Mouse (Mus musculus) liver, embryonic 14.5 days (tissue): ENCODE measurements around the gene Btbd6. TPM values are rescaled to one million over a fixed set of nuclear protein-coding genes. Genes with fewer than 3 reads are reported as not detected.

Experiments
- ATAC-seq: fragments of 200-750 bp; cut with Nextera tagmentation; 2 replicates; pipeline ENCODE4 v1.8.0; 2017; ENCODE audit warnings: moderate number of reproducible peaks, mild to moderate bottlenecking, moderate library complexity; ENCODE audit not compliant: insufficient read depth
- DNase-seq, 3 experiments: peaks; one replicate each; pipeline ENCODE4 v3.0.0-alpha.2; 2012 to 2013; ENCODE audit warnings: low read depth in 3 of 3, low spot score in 3 of 3
- H3K27ac ChIP-seq: fragments of 300-500 bp; sonication (generic); 2 replicates; pipeline ENCODE4 v1.5.1; 2014; ENCODE audit warnings: moderate library complexity, mild to moderate bottlenecking, control low read depth, inconsistent platforms
- H3K27me3 ChIP-seq: fragments of 300-500 bp; sonication (generic); 2 replicates; pipeline ENCODE4 v1.6.1; 2014; ENCODE audit warnings: mild to moderate bottlenecking, low read length, moderate library complexity; ENCODE audit not compliant: control insufficient read depth, insufficient read depth
- H3K36me3 ChIP-seq: fragments of 300-500 bp; sonication (generic); replicated peaks from 2 replicates; pipeline ENCODE4 v1.6.1; 2014; ENCODE audit warnings: low read depth; ENCODE audit not compliant: control insufficient read depth, insufficient read depth
- H3K4me1 ChIP-seq, 2 experiments: fragments of 200-500 bp in 1 of 2; fragments of 300-500 bp in 1 of 2; sonication (generic) in 1 of 2; replicated peaks; 2 replicates each; pipeline ENCODE4 v1.6.1; 2012 to 2014; ENCODE audit warnings: antibody characterized with exemption in 1 of 2, inconsistent platforms in 1 of 2, low read length in 1 of 2; ENCODE audit not compliant: control insufficient read depth in 2 of 2, insufficient read depth in 2 of 2
- H3K4me2 ChIP-seq: fragments of 300-500 bp; sonication (generic); 2 replicates; pipeline ENCODE4 v1.6.1; 2014; ENCODE audit warnings: low read depth, mild to moderate bottlenecking, control low read depth, moderate library complexity
- H3K4me3 ChIP-seq, 2 experiments: fragments of 200-500 bp in 1 of 2; fragments of 300-500 bp in 1 of 2; sonication (generic) in 1 of 2; 2 replicates each; pipeline ENCODE4 v1.5.1; 2012 to 2014; ENCODE audit warnings: low read depth in 2 of 2, low read length in 2 of 2, mild to moderate bottlenecking in 2 of 2, control low read depth in 1 of 2, inconsistent platforms in 1 of 2, moderate library complexity in 1 of 2; ENCODE audit not compliant: insufficient read depth in 1 of 2
- H3K9ac ChIP-seq: fragments of 300-500 bp; sonication (generic); replicated peaks from 2 replicates; pipeline ENCODE4 v1.6.1; 2014; ENCODE audit warnings: mild to moderate bottlenecking, control low read depth, moderate library complexity
- H3K9me3 ChIP-seq: fragments of 300-500 bp; sonication (generic); 2 replicates; pipeline ENCODE4 v1.6.1; 2016; ENCODE audit warnings: low read length, mixed read lengths; ENCODE audit not compliant: control insufficient read depth
- CTCF ChIP-seq: IDR thresholded peaks from 2 replicates; pipeline ENCODE4 v1.5.1; 2016; ENCODE audit warnings: antibody characterized with exemption, low read depth, control low read depth
- EP300 ChIP-seq: IDR thresholded peaks from 2 replicates; pipeline ENCODE4 v1.6.1; 2016; ENCODE audit warnings: antibody characterized with exemption, low read depth
- WGBS: fragments of 180-500 bp; shearing (Covaris S2); extraction: QIAGEN DNeasy Blood & Tissue Kit; methylation state at CpG from one replicate; pipeline ENCODE4 v1.1.7; 2014; ENCODE audit not compliant: insufficient replicate concordance; 5-methylcytosine and 5-hydroxymethylcytosine counted together
- polyA plus RNA-seq, 2 experiments: library from polyadenylated mRNA; depleted of rRNA in 1 of 2; stranded (reverse) in 1 of 2; unstranded in 1 of 2; fragments of >200 nt; fragmentation: Nextera tagmentation in 1 of 2; extraction: Ambion mirVana in 1 of 2; gene quantifications; 2 replicates each; pipeline versions ENCODE4 v1.2.1 to v1.2.3; 2012 to 2014

Btbd6 gene
- polyA plus RNA-seq (2012; rRNA removed) (4.1 and 5.5 TPM in 2 replicates), polyA plus RNA-seq (2014; fragmentation: Nextera tagmentation; extraction: Ambion mirVana) (3.3 and 4.6 TPM in 2 replicates)

DNA sequence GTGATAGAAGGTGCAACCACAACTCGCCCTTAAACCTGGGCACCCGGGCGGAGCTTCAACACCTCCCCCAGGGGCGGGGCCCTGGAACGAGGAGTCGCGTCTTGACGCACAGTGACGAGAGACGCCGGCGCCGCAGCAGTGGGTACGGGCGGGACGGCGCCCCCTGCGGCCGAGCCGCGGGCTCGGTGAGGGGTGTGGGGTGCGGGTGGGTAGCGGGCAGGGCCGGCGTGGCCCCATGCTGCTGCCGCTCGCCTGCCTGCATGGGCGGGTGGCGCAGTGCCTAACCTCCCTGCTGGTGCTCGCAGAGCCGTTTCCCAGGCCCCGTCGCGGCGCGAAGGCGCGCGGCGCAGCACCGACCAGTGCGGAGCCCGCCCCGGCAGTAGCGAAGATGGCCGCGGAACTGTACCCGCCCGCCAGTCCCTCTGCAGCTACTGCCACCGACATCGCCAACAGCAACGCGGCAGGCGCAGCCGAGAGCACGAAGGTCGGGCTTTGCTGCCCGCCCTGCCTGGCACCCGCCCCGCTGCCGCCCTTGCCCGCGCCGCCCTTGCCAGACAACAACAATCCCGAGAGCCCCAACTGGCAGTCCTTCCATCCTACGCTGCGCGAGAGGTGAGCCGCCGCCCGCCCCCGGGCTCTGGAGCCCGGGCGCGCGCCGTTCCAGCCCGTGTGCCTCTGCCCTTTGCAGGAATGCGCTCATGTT is at the start of gene Btbd6:
Gene Btbd6, plus strand, starts transcription at position 112 of the 703 bp plus-strand sequence.
- ATAC-seq, result peak; percentile 92
- Histone ChIP-seq H3K36me3 (peaks cover 25% of the 10 kb centered on the region), H3K4me1 (peaks cover 0 to 3% of the 10 kb centered on the region in 2 experiments; a peak in 1 of 4 replicates), H3K9ac (peak within 1 kb of the TSS; percentile 56), H3K27me3 (no peaks in the 10 kb centered on the region), H3K4me2 (peak within 1 kb of the TSS; percentile 64), H3K9me3 (no peaks in the 10 kb centered on the region), H3K4me3 (peak within 1 kb of the TSS; percentile 63 to 69), H3K27ac (no peak within 1 kb of the TSS; the same call in 1 of the 2 replicates)
- TF ChIP-seq EP300, result no peak
- TF ChIP-seq CTCF, result peak; percentile 45
- DNase-seq, result peak; percentile 59 to 66 (median 64)
- WGBS, result under 1% methylated on average over 78 of the region's 80 CpGs

DNA sequence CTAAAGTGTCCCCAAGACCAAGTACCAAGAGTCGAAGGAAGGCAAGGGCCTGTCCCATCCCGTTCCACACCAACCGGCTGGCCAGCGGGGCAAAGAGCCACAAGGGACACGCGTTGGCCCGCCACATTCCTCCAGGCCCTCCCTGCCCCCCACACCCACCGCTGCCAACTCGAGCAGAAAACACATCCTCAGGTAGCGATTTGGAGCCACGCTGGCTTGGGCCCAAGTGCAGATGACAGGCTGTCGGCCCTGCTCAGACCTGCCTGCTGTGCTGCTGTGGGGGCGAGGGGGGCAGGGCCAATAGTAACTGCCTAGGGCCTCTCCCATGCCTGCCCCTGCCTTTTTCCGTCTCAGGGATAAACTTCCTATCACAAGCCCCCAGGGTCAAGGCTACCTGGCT is 49.0 kb upstream of the Btbd6 start:
- H3K4me3 ChIP-seq, result no peak overlapping the region
- no peaks in the 10 kb centered on the region for H3K4me1 ChIP-seq
- ATAC-seq (no peak), DNase-seq (no peak)
- 71% methylated on average over 14 of the region's 14 CpGs for WGBS
- no peaks in the 10 kb centered on the region for H3K9me3 ChIP-seq
- H3K4me2 ChIP-seq, result no peak overlapping the region
- H3K27me3 ChIP-seq, result peaks cover 46% of the 10 kb centered on the region
- H3K27ac ChIP-seq, result no peak overlapping the region
- no peak overlapping the region for H3K9ac ChIP-seq
- no peaks in the 10 kb centered on the region for H3K36me3 ChIP-seq
- TF ChIP-seq CTCF (no peak), EP300 (no peak)

DNA sequence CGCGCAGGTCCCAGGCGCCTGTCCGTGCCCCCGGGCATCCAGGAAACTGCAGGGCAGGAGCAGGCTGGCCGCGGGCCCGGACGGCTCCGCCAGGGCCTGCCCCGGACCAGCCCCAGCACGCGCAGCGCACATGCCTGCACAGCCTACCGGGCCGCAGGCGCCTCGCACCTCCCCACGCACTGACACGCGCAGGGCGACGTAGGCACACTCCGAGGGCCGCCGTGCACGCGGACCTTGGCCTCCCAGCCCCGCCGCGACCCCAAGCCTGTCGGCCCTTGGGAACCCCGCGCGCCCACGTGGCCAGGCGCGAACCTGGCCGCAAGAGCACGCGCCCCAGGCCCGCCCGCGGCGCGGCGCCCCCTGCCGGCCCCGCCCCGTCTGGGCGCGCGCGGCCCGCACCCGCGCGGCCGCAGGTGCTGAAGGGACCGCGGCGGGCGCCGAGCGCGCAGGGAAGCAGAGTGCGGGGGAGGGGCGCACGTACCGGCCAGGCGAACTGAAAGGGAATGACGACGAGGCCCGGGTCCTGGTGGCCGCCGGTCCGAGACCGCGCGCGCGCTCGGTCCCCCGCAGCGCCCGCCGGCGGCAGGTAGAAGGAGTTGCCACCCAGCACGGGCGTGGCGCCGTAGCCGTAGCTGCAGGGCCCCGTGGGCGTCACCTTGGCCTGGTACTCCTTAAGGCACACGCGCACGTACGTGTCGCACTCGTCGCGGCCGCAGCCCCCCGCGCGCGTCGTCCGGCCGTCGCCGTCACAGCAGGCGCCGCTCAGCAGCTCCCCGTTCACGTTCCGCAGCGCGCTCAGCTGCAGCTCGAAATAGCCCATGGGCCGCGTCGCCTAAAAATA is 47.7 kb upstream of the Btbd6 start:
- no peak overlapping the region for H3K9ac ChIP-seq
- H3K36me3 ChIP-seq, result no peaks in the 10 kb centered on the region
- no peak for TF ChIP-seq CTCF
- TF ChIP-seq EP300, result no peak
- peak overlapping the region in 1 of 2 experiments; percentile 41; a peak in 3 of 4 replicates for H3K4me3 ChIP-seq
- H3K27me3 ChIP-seq, result peaks cover 46% of the 10 kb centered on the region
- no peaks in the 10 kb centered on the region for H3K4me1 ChIP-seq
- no peaks in the 10 kb centered on the region for H3K9me3 ChIP-seq
- 3% methylated on average over 111 of the region's 124 CpGs for WGBS
- peak overlapping the region; percentile 55 for H3K4me2 ChIP-seq
- no peak overlapping the region for H3K27ac ChIP-seq
- DNase-seq (no peak), ATAC-seq (peak; percentile 17; the same call in 1 of the 2 replicates)

DNA sequence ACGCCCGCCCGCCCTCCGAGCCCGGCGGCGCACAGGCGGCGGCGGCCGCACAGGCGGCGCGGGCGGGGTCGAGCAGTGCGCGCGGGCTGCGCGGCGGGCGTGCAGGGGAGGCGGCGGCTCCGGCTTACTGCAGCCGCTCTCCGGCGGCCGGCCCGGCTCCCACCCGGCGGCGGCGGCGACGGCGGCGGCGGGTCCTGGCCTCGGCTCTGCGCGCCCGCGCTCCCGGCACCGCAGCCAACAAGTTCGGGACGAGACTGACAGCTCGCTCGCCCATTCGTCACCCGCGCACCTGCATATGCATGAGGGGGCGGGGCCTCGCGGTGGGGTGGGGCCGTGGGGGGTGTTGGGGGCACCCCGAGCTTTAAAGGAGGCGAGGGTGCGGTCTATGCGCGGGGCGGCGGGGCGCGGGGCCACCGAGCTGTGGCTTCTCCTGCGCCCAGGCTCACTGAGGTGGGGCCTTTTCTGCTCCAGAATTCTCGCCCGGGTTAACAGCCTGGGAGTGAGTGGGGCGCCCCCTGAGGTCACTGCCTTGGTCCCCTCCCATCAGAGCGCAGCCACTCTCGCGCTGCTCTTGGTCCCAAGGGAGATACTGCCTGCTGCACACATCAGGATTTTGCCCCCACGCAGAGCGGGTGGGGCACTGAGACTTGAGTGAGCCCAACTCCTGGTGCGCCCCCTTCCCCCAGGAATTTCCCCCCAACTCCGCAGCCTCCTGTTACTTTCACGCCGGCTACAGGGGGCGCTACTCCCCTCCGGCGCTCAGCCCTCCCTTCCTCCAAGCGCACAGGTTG is 46.5 kb upstream of the Btbd6 start, which contains the start of gene Jag2:
Gene Jag2, minus strand, starts transcription at position 215 of the 791 bp plus-strand sequence.
- no peaks in the 10 kb centered on the region for H3K4me1 ChIP-seq
- H3K4me2 ChIP-seq, result peak within 1 kb of the TSS; percentile 55
- peaks cover 46% of the 10 kb centered on the region for H3K27me3 ChIP-seq
- no peak within 1 kb of the TSS for H3K9ac ChIP-seq
- no peak for DNase-seq
- H3K36me3 ChIP-seq, result no peaks in the 10 kb centered on the region
- H3K4me3 ChIP-seq, result peak within 1 kb of the TSS in 1 of 2 experiments; percentile 41; a peak in 3 of 4 replicates
- no peaks in the 10 kb centered on the region for H3K9me3 ChIP-seq
- under 1% methylated on average over 85 of the region's 85 CpGs for WGBS
- H3K27ac ChIP-seq, result no peak within 1 kb of the TSS
- ATAC-seq, result peak; percentile 21; the same call in 1 of the 2 replicates
- TF ChIP-seq CTCF (peak; percentile 44; the same call in 1 of the 2 replicates), EP300 (no peak)
